Mouse (Mus musculus) fibroblast of lung, adult 2 months (primary cell): ENCODE results near the gene A830031A19Rik.

Experiments
- DNase-seq: peaks from one replicate; pipeline ENCODE4 v3.0.0-alpha.2; 2011; ENCODE audit warnings: low read depth

Gene A830031A19Rik

GRCm38 (mm10) chr11:24008244-24008643, 66.6 kb downstream of the A830031A19Rik start:
- DNase-seq: no peak

GRCm38 (mm10) chr11:24005445-24006156, 69.3 kb downstream of the A830031A19Rik start:
- no peak for DNase-seq

- DNase-seq: no peak
Measured at GRCm38 (mm10) chr11:24000675-24001074, 74.2 kb downstream of the A830031A19Rik start.
